Mouse (Mus musculus) mammary gland, adult 2 months (tissue): Measurements from ENCODE around the gene Rhox3e. TPM values are rescaled to one million over a fixed set of nuclear protein-coding genes. Genes with fewer than 3 reads are reported as not detected.

Experiments
- polyA plus RNA-seq: library from polyadenylated mRNA; depleted of rRNA; stranded (reverse); fragments of >200 nt; gene quantifications from 2 replicates; pipeline ENCODE4 v1.2.3, GENCODE M21; 2012; ENCODE audit warnings: low replicate concordance; rRNA removed

Rhox3e gene
- not detected in 2 replicates for polyA plus RNA-seq

DNA sequence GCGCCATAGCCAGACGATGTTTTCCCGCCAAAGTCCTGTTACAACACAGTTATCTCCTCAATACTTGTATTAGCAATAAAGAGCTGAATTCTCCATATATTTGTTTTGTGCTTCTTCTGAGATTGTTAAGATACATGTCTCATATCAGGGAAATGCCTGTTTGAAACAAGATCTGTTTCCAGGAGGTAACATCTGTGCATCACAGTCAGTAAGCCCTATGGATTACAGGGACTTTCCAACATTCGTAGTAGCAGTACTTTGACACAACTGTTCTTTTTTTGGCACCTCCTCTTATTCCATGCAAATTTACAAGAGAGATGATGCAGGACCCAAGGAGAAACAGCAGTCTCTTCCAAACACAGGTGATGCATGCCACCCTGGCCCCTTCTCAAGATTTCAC, at the start of gene Rhox3e:
Gene Rhox3e, plus strand, starts transcription at position 301 of the 400 bp plus-strand sequence.

DNA sequence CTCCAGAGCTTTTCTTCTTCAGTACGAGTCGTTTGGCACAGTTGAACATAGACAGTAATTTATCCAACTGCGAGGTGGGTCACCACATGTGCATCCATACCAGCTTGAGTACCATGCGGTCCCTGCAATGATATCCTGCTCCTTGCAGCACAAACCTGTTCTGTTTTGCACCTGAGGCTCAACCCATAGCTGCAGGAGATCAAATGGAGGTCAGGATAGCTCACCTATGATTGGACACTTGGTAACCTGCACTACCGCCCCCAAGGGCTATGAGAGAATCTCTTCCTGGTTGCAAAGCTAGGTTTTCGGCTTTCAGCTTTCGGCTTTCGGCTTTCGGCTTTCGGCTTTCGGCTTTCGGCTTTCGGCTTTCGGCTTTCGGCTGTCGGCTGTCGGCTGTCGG, 27.8 kb upstream of the Rhox3e start, which contains the start of gene Rhox4d:
Gene Rhox4d, plus strand, starts transcription at position 301 of the 400 bp plus-strand sequence.

DNA sequence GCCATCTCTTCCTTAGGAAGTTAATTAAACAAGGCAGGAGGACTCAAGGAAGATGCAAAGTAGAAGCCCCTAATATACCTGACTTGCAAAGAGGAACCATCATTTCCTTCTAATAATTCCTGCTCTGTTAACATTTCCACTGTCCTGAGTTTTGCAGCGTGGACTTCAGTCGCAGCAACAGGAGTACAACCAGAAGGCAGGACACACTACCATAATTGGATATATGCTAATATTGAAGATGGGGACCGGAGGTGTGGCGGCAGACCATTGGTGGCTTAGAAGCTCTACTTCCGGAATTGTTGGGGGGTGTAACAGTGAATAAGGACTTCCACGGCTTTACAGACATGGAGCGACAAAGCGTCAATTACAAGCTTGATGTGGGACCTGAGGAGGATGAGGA, 11.7 kb upstream of the Rhox3e start, which contains the start of gene Rhox2e:
Gene Rhox2e, plus strand, starts transcription at position 301 of the 400 bp plus-strand sequence.

DNA sequence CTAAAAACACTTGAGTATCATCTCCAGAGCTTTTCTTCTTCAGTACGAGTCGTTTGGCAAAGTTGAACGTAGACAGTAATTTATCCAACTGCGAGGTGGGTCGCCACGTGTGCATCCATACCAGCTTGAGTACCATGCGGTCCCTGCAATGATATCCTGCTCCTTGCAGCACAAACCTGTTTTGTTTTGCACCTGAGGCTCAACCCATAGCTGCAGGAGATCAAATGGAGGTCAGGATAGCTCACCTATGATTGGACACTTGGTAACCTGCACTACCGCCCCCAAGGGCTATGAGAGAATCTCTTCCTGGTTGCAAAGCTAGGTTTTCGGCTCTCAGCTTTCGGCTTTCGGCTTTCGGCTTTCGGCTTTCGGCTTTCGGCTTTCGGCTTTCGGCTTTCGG, 15.3 kb downstream of the Rhox3e start, which contains the start of gene Rhox4e:
Gene Rhox4e, plus strand, starts transcription at position 301 of the 400 bp plus-strand sequence.

DNA sequence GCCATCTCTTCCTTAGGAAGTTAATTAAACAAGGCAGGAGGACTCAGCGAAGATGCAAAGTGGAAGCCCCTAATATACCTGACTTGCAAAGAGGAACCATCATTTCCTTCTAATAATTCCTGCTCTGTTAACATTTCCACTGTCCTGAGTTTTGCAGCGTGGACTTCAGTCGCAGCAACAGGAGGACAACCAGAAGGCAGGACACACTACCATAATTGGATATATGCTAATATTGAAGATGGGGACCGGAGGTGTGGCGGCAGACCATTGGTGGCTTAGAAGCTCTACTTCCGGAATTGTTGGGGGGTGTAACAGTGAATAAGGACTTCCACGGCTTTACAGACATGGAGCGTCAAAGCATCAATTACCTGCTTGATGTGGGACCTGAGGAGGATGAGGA, 29.3 kb downstream of the Rhox3e start, which contains the start of gene Rhox2f:
Gene Rhox2f, plus strand, starts transcription at position 301 of the 400 bp plus-strand sequence.

DNA sequence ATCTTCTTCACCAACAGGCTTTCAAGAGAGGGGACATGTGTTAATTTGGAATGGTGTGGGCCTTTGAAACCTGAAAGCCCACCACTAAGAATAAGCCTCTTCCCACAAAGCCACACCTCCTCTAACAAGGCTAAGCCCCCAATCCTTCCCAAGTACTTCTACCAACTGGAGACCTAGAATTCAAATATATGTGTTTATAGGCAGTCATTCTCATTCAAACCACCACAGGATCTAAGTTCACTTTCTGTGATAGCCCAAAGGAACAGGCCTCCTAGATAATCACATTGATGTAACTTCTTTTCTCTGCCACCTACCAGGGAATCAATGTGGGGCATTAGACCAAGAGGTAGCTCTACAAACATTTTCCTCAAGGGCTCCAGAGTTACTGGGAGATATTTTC, 38.9 kb downstream of the Rhox3e start, which contains the start of gene Rhox3f:
Gene Rhox3f, plus strand, starts transcription at position 301 of the 400 bp plus-strand sequence.

Other genes starting within 250 kb of the Rhox3e start
- not detected in 2 replicates for gene Rhox3a2, start 162.0 kb upstream of the Rhox3e start, polyA plus RNA-seq
- gene Rhox4a2, start 151.2 kb upstream of the Rhox3e start, polyA plus RNA-seq, result not detected in 2 replicates
- gene Rhox2b, start 130.0 kb upstream of the Rhox3e start, polyA plus RNA-seq, result not detected in 2 replicates
- gene Rhox4b, start 109.5 kb upstream of the Rhox3e start, polyA plus RNA-seq, result not detected in 2 replicates
- gene Rhox2c, start 88.3 kb upstream of the Rhox3e start, polyA plus RNA-seq, result not detected in 2 replicates
- not detected in 2 replicates for gene Rhox3c, start 83.4 kb upstream of the Rhox3e start, polyA plus RNA-seq
- gene Rhox4c, start 61.7 kb upstream of the Rhox3e start, polyA plus RNA-seq, result not detected in 2 replicates
- gene Rhox2d, start 48.6 kb upstream of the Rhox3e start, polyA plus RNA-seq, result not detected in 2 replicates
- not detected in 2 replicates for gene Rhox4d, start 27.7 kb upstream of the Rhox3e start, polyA plus RNA-seq
- gene Rhox2e, start 11.6 kb upstream of the Rhox3e start, polyA plus RNA-seq, result not detected in 2 replicates
- gene Rhox4e, start 15.4 kb downstream of the Rhox3e start, polyA plus RNA-seq, result not detected in 2 replicates
- gene Rhox2f, start 29.4 kb downstream of the Rhox3e start, polyA plus RNA-seq, result not detected in 2 replicates
- gene Rhox3f, start 39.0 kb downstream of the Rhox3e start, polyA plus RNA-seq, result not detected in 2 replicates
- gene Rhox4f, start 65.7 kb downstream of the Rhox3e start, polyA plus RNA-seq, result not detected in 2 replicates
- not detected in 2 replicates for gene Rhox3g, start 86.6 kb downstream of the Rhox3e start, polyA plus RNA-seq
- gene Rhox2g, start 101.5 kb downstream of the Rhox3e start, polyA plus RNA-seq, result not detected in 2 replicates
- not detected in 2 replicates for gene Rhox4g, start 109.3 kb downstream of the Rhox3e start, polyA plus RNA-seq
- gene Rhox3h, start 126.7 kb downstream of the Rhox3e start, polyA plus RNA-seq, result not detected in 2 replicates
- gene Rhox2h, start 131.3 kb downstream of the Rhox3e start, polyA plus RNA-seq, result not detected in 2 replicates